Mouse (Mus musculus): ENCODE data around the gene Frmd5. TPM values are rescaled to one million over a fixed set of nuclear protein-coding genes. Genes with fewer than 3 reads are reported as not detected.
"Not testable (repeated sequence)": the region's sequence is repeated elsewhere in the genome, so short reads cannot be mapped to it uniquely, and the experiment has no call there.

The Frmd5 gene
- total and polyA plus RNA-seq, 2 experiments from 2014 or later, result 125 to 231 TPM

DNA sequence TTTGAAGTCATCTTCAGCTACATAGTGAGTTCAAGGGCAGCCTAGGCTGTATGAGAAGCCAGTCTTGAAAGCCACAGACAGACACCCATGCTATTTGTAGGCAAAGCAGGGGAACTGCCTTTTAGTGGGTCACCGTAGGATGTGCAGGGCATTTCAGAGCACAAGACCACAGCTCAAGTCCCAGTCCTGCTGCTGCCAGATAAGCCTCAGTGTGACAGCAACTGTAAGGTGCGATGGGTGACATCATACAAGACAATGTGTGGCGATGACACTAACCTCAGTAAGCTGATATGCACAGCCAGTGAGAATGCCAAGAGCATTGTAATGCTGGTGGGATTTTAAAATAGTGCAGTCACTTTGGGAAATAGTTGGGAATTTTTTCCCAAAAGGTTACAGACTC, 243.8 kb downstream of the Frmd5 start:
- ATAC-seq (ENCODE audit: insufficient read depth, low read depth) (no peak), DNase-seq (ENCODE audit: low spot score) (no peak)
- Histone ChIP-seq H3K36me3 (replicated peaks; ENCODE audit: control insufficient read depth, insufficient read depth, low read length) (no peaks in the 10 kb centered on the region), H3K4me3 (ENCODE audit: low read depth, low read length) (no peak overlapping the region), H3K27me3 (ENCODE audit: control insufficient read depth, insufficient read depth, low read length) (no peaks in the 10 kb centered on the region), H3K4me1 (ENCODE audit: control insufficient read depth, insufficient read depth) (no peaks in the 10 kb centered on the region), H3K9ac (replicated peaks; ENCODE audit: low read depth, low read length) (no peak overlapping the region), H3K9me3 (replicated peaks; ENCODE audit: control insufficient read depth, low read length) (no peaks in the 10 kb centered on the region), H3K4me2 (ENCODE audit: low read depth, low read length) (no peak overlapping the region), H3K27ac (ENCODE audit: low read depth) (no peak overlapping the region)
- no peak for TF ChIP-seq EP300 (IDR thresholded peaks at IDR 0.05; ENCODE audit: low read depth)
- TF ChIP-seq CTCF (IDR thresholded peaks at IDR 0.05; ENCODE audit: low read depth), result no peak
- 54% methylated on average over 3 of the region's 3 CpGs for WGBS

DNA sequence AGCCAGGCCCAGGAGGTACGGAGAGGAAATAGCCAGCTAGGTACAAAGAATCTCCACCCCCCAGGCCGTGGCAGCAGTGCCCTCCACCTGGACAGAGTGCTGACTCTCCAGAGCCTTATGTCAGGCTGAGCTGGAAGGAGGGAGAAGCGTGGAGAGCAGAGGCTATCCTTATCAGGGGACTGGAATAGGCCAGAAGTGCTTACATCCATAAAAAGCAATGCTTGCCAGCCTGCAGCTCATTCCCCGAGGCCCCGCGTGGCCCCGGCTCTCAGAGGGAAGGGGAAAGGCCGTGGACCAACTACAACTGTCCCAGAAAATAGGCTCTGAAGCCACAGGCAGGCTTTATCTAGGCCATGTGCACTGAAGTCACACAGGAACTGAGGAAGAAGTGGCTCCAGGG, 255.6 kb downstream of the Frmd5 start:
- no peaks in the 10 kb centered on the region for H3K27me3 ChIP-seq (ENCODE audit: control insufficient read depth, insufficient read depth, low read length)
- H3K9ac ChIP-seq (replicated peaks; ENCODE audit: low read depth, low read length), result peak overlapping the region; percentile 64
- peak overlapping the region; percentile 97 for H3K27ac ChIP-seq (ENCODE audit: low read depth)
- peak overlapping the region; percentile 58 for H3K4me2 ChIP-seq (ENCODE audit: low read depth, low read length)
- H3K4me3 ChIP-seq (ENCODE audit: low read depth, low read length), result peak overlapping the region; percentile 50
- ATAC-seq (ENCODE audit: insufficient read depth, low read depth), result peak; percentile 80
- H3K4me1 ChIP-seq (ENCODE audit: control insufficient read depth, insufficient read depth), result peaks cover 11% of the 10 kb centered on the region
- no peaks in the 10 kb centered on the region for H3K9me3 ChIP-seq (replicated peaks; ENCODE audit: control insufficient read depth, low read length)
- peak; percentile 75; the same call in 1 of the 2 replicates for TF ChIP-seq EP300 (IDR thresholded peaks at IDR 0.05; ENCODE audit: low read depth)
- no peak for TF ChIP-seq CTCF (IDR thresholded peaks at IDR 0.05; ENCODE audit: low read depth)
- DNase-seq (ENCODE audit: low spot score), result peak; percentile 88
- 19% methylated on average over 8 of the region's 8 CpGs for WGBS
- peaks cover 23% of the 10 kb centered on the region for H3K36me3 ChIP-seq (replicated peaks; ENCODE audit: control insufficient read depth, insufficient read depth, low read length)

DNA sequence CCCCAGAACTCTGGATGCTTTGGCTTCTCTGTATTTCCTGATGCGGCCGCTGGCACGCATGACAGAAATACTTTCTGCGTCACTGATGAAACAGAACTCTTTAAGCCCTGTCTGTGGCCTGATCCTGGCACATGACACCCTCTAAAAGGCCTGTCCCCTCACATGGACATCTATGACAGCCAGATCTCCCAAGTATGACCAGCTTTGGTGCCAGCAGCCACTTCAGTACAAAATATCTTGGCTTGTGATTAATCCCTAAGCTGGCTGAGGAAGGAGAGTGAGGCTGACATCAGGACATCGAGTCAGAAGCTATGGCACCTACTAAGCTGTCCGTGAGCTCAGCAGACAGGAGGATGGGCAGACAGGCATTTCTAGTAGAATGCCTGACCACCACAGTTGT, 257.3 kb downstream of the Frmd5 start:
- peaks cover 11% of the 10 kb centered on the region for H3K4me1 ChIP-seq (ENCODE audit: control insufficient read depth, insufficient read depth)
- peak; percentile 93 for DNase-seq (ENCODE audit: low spot score)
- H3K36me3 ChIP-seq (replicated peaks; ENCODE audit: control insufficient read depth, insufficient read depth, low read length), result peaks cover 36% of the 10 kb centered on the region
- H3K9ac ChIP-seq (replicated peaks; ENCODE audit: low read depth, low read length), result peak overlapping the region; percentile 46
- H3K4me3 ChIP-seq (ENCODE audit: low read depth, low read length), result peak overlapping the region; percentile 50
- H3K27me3 ChIP-seq (ENCODE audit: control insufficient read depth, insufficient read depth, low read length), result no peaks in the 10 kb centered on the region
- 40% methylated on average over 6 of the region's 6 CpGs for WGBS
- TF ChIP-seq CTCF (IDR thresholded peaks at IDR 0.05; ENCODE audit: low read depth), result no peak
- TF ChIP-seq EP300 (IDR thresholded peaks at IDR 0.05; ENCODE audit: low read depth), result peak; percentile 74
- no peaks in the 10 kb centered on the region for H3K9me3 ChIP-seq (replicated peaks; ENCODE audit: control insufficient read depth, low read length)
- peak overlapping the region; percentile 97 for H3K27ac ChIP-seq (ENCODE audit: low read depth)
- peak; percentile 87 for ATAC-seq (ENCODE audit: insufficient read depth, low read depth)
- H3K4me2 ChIP-seq (ENCODE audit: low read depth, low read length), result peak overlapping the region; percentile 58

DNA sequence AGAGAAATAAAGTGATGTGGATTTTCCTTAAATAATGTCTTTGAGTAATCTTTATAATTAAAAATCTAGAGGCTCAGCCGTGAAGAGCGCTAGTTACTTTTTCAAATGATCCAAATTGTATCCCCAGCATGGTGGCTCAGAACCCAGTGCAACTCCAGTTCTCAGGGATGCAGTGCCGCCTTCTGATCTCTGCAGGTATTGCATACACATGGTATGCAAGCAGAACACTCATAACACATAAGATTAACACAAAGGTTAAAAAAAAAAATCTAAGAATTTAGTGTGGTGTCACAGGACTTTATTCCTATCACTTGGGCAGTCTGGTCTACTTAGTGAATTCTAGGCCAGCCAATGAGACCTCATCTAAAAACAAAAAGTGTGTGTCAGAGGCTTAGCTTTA, 262.1 kb downstream of the Frmd5 start:
- ATAC-seq (ENCODE audit: insufficient read depth, low read depth) (no peak), DNase-seq (ENCODE audit: low spot score) (no peak)
- TF ChIP-seq EP300 (IDR thresholded peaks at IDR 0.05; ENCODE audit: low read depth), result no peak
- peak; percentile 10; the same call in 1 of the 2 replicates for TF ChIP-seq CTCF (IDR thresholded peaks at IDR 0.05; ENCODE audit: low read depth)
- H3K4me2 ChIP-seq (ENCODE audit: low read depth, low read length), result no peak overlapping the region
- H3K27ac ChIP-seq (ENCODE audit: low read depth), result no peak overlapping the region
- no peaks in the 10 kb centered on the region for H3K9me3 ChIP-seq (replicated peaks; ENCODE audit: control insufficient read depth, low read length)
- H3K4me1 ChIP-seq (ENCODE audit: control insufficient read depth, insufficient read depth), result 0 out of 2 replicates have a peak, but pooled peaks cover 4% of the 10 kb centered on the region
- no peak overlapping the region for H3K9ac ChIP-seq (replicated peaks; ENCODE audit: low read depth, low read length)
- no peak overlapping the region for H3K4me3 ChIP-seq (ENCODE audit: low read depth, low read length)
- peaks cover 49% of the 10 kb centered on the region for H3K36me3 ChIP-seq (replicated peaks; ENCODE audit: control insufficient read depth, insufficient read depth, low read length)
- H3K27me3 ChIP-seq (ENCODE audit: control insufficient read depth, insufficient read depth, low read length), result no peaks in the 10 kb centered on the region
- WGBS, result 93% methylated on average over 3 of the region's 3 CpGs

DNA sequence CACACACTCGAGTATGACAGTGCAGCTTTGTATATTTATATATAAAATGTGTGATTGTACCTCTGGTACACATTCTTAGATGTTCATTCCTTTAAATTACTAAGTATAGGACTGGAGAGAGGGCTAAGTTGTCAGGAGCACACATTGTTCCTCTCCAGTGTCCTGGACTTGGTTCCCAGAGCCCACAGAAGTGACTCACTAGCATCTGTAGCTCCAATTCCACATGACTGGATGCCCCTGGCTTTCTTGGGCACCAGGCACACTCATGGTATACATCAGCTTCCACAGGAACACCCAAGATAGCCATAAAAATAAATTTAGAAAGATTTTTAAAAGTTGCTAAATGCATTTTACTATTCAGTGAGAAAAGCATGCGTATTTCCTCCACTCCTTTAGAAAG, 281.8 kb downstream of the Frmd5 start:
- Histone ChIP-seq H3K27ac (ENCODE audit: low read depth) (no peak overlapping the region), H3K9ac (replicated peaks; ENCODE audit: low read depth, low read length) (no peak overlapping the region), H3K27me3 (ENCODE audit: control insufficient read depth, insufficient read depth, low read length) (no peaks in the 10 kb centered on the region), H3K9me3 (replicated peaks; ENCODE audit: control insufficient read depth, low read length) (no peaks in the 10 kb centered on the region), H3K4me2 (ENCODE audit: low read depth, low read length) (no peak overlapping the region), H3K4me3 (ENCODE audit: low read depth, low read length) (no peak overlapping the region), H3K4me1 (ENCODE audit: control insufficient read depth, insufficient read depth) (no peaks in the 10 kb centered on the region), H3K36me3 (replicated peaks; ENCODE audit: control insufficient read depth, insufficient read depth, low read length) (peaks cover 19% of the 10 kb centered on the region; the same call in 1 of the 2 replicates)
- TF ChIP-seq EP300 (IDR thresholded peaks at IDR 0.05; ENCODE audit: low read depth), result no peak
- no peak for TF ChIP-seq CTCF (IDR thresholded peaks at IDR 0.05; ENCODE audit: low read depth)
- DNase-seq (ENCODE audit: low spot score) (no peak), ATAC-seq (ENCODE audit: insufficient read depth, low read depth) (no peak)
- WGBS, result 86% methylated on average over 2 of the region's 2 CpGs

DNA sequence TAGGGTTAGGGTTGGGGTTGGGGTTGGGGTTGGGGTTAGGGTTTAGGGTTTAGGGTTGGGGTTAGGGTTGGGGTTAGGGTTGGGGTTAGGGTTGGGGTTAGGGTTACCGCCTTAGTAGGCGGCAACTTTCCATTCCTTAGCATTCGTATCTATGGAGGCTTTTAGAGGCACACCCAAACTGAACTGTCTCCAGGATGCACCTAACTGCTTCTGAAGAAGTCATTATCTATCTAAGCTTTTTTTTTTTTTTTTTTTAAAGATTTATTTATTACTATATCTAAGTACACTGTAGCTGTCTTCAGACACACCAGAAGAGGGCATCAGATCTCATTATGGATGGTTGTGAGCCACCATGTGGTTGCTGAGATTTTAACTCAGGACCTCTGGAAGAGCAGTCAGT, 284.1 kb downstream of the Frmd5 start:
- not testable (repeated sequence) for H3K9me3 ChIP-seq (replicated peaks; ENCODE audit: control insufficient read depth, low read length); H3K9ac ChIP-seq (replicated peaks; ENCODE audit: low read depth, low read length); ATAC-seq (ENCODE audit: insufficient read depth, low read depth); H3K4me2 ChIP-seq (ENCODE audit: low read depth, low read length); H3K27ac ChIP-seq (ENCODE audit: low read depth); H3K4me1 ChIP-seq (ENCODE audit: control insufficient read depth, insufficient read depth); H3K4me3 ChIP-seq (ENCODE audit: low read depth, low read length); H3K27me3 ChIP-seq (ENCODE audit: control insufficient read depth, insufficient read depth, low read length); DNase-seq (ENCODE audit: low spot score)
- WGBS, result 98% methylated on average over 3 of the region's 3 CpGs
- peaks cover 23% of the 10 kb centered on the region for H3K36me3 ChIP-seq (replicated peaks; ENCODE audit: control insufficient read depth, insufficient read depth, low read length)
